Mouse (Mus musculus): ENCODE data around the gene Taf9b. TPM values are rescaled to one million over a fixed set of nuclear protein-coding genes. Genes with fewer than 3 reads are reported as not detected.

Taf9b gene
- total RNA-seq, 1 experiment from 2014 or later = 16.4 TPM

Other genes starting within 250 kb of the Taf9b start
- 43.5 and 50.5 TPM in 2 replicates for gene Magt1, start 209.3 kb downstream of the Taf9b start, total RNA-seq (2021)
- 355 and 360 TPM in 2 replicates for gene Cox7b, start 205.5 kb downstream of the Taf9b start, total RNA-seq (2021)
- gene Atp7a, start 193.9 kb downstream of the Taf9b start, total RNA-seq (2021) = 43.6 and 44.9 TPM in 2 replicates
- gene Tlr13, start 78.0 kb downstream of the Taf9b start, total RNA-seq (2021) = 1.1 and 1.3 TPM in 2 replicates
- 218 and 234 TPM in 2 replicates for gene Pgk1, start 34.1 kb downstream of the Taf9b start, total RNA-seq (2021)
- gene Fnd3c2, start 34.2 kb upstream of the Taf9b start, total RNA-seq (2021) = not detected in 2 replicates